Mouse (Mus musculus): ENCODE results near the gene Lair1.

Lair1 gene

GRCm38 (mm10) chr7:3957387-3957786 is 105.6 kb downstream of the Lair1 start:
- no peak for DNase-seq
